Mouse (Mus musculus) thymus, postnatal 4 days (tissue): ENCODE measurements around the gene Gm37240.
A peak's percentile ranks its signal among the peaks of the same experiment; 100 is the strongest.
"Not testable (repeated sequence)": the region's sequence is repeated elsewhere in the genome, so short reads cannot be mapped to it uniquely, and the experiment has no call there.

ENCODE experiments used
- DNase-seq: peaks from one replicate; pipeline ENCODE4 v3.0.0; 2021

Gm37240 gene

GRCm38 (mm10) chr3:85619345-85619744 is 268.0 kb downstream of the Gm37240 start:
- DNase-seq = no peak

- DNase-seq = peak; percentile 10
Measured at GRCm38 (mm10) chr3:85618885-85619284, 268.4 kb downstream of the Gm37240 start.

- DNase-seq = no peak
Measured at GRCm38 (mm10) chr3:85616389-85616788, 270.9 kb downstream of the Gm37240 start.

- no peak for DNase-seq
Measured at GRCm38 (mm10) chr3:85607753-85608152, 279.6 kb downstream of the Gm37240 start.

- no peak for DNase-seq
Measured at GRCm38 (mm10) chr3:85606912-85607311, 280.4 kb downstream of the Gm37240 start.

GRCm38 (mm10) chr3:85603811-85604210 is 283.5 kb downstream of the Gm37240 start:
- no peak for DNase-seq

- DNase-seq = no peak
Measured at GRCm38 (mm10) chr3:85601841-85602305, 285.4 kb downstream of the Gm37240 start.

- no peak for DNase-seq
Measured at GRCm38 (mm10) chr3:85599526-85599925, 287.8 kb downstream of the Gm37240 start.

GRCm38 (mm10) chr3:85594452-85594851 is 292.9 kb downstream of the Gm37240 start:
- DNase-seq = no peak

- no peak for DNase-seq
Measured at GRCm38 (mm10) chr3:85592640-85593252, 294.6 kb downstream of the Gm37240 start.

GRCm38 (mm10) chr3:85592067-85592466 is 295.3 kb downstream of the Gm37240 start:
- no peak for DNase-seq

GRCm38 (mm10) chr3:85590090-85590754 is 297.1 kb downstream of the Gm37240 start:
- DNase-seq = no peak

- DNase-seq = no peak
Measured at GRCm38 (mm10) chr3:85588701-85589100, 298.6 kb downstream of the Gm37240 start.

- no peak for DNase-seq
Measured at GRCm38 (mm10) chr3:85584966-85585365, 302.4 kb downstream of the Gm37240 start.

GRCm38 (mm10) chr3:85583194-85583593 is 304.1 kb downstream of the Gm37240 start:
- no peak for DNase-seq

GRCm38 (mm10) chr3:85582726-85583125 is 304.6 kb downstream of the Gm37240 start:
- DNase-seq = no peak

GRCm38 (mm10) chr3:85573864-85574830 is 313.2 kb downstream of the Gm37240 start, which contains the start of gene Gatb:
Gene Gatb, plus strand, starts transcription at chr3:85574119.
- DNase-seq = peak; percentile 93

GRCm38 (mm10) chr3:85573216-85573863 is 314.0 kb downstream of the Gm37240 start:
- no peak for DNase-seq

GRCm38 (mm10) chr3:85572502-85572901 is 314.8 kb downstream of the Gm37240 start:
- not testable (repeated sequence) for DNase-seq

- DNase-seq = peak; percentile 20
Measured at GRCm38 (mm10) chr3:85571276-85571675, 316.0 kb downstream of the Gm37240 start.

GRCm38 (mm10) chr3:85564603-85565002 is 322.7 kb downstream of the Gm37240 start:
- DNase-seq = no peak

- DNase-seq = no peak
Measured at GRCm38 (mm10) chr3:85553731-85554277, 333.5 kb downstream of the Gm37240 start.
